Comparison of ENCODE assay signal across 17 mouse cellular contexts in genomic region chr15:32568858-32569387, GRCm38 (mm10).
DNase-seq lines count a peak whose midpoint lies in the region; ATAC-seq and TF ChIP-seq lines count a peak whose summit lies in the region.
"Had no signal": no experiment of that assay in that cellular context is flagged by ENCODE, and none has a peak within 500 bp of the region (broad histone marks: within the 10 kb centered on the region; RNA-seq: fewer than 3 reads in every experiment).

No protein-coding gene starts in this region.

- H3K27me3 ChIP-seq in embryonic facial prominence, embryonic 10.5 days (replicated peaks; ENCODE audit: low read depth, poor library complexity, severe bottlenecking) = no peaks in the 10 kb centered on the region
- peaks cover 20% of the 10 kb centered on the region for H3K27me3 ChIP-seq in forebrain, embryonic 12.5 days
- no peaks in the 10 kb centered on the region for H3K27me3 ChIP-seq in hindbrain, postnatal 0 days (ENCODE audit: insufficient read depth, low read length)
- H3K27me3 ChIP-seq: embryonic facial prominence, embryonic 13.5 days; limb, embryonic 12.5 days; liver, embryonic 13.5 days; Patski; stomach, embryonic 15.5 days had no signal

- 64% methylated on average over 6 of the region's 6 CpGs for WGBS in embryonic facial prominence, embryonic 10.5 days
- WGBS in forebrain, embryonic 12.5 days = 12% methylated on average over 6 of the region's 6 CpGs
- 32% methylated on average over 6 of the region's 6 CpGs for WGBS in hindbrain, postnatal 0 days

- peak; percentile 2 for DNase-seq in left cerebral cortex, adult 11 months (ENCODE audit: low spot score)
- no peak for DNase-seq in left cerebral cortex, postnatal 4 days
- peak; percentile 10 for DNase-seq in embryonic facial prominence, embryonic 10.5 days (ENCODE audit: low spot score)
- no peak for DNase-seq in hindbrain, postnatal 0 days (ENCODE audit: low spot score)
- no peak for DNase-seq in T-cell, adult 2 months (ENCODE audit: low spot score)
- DNase-seq in thymus, postnatal 25 days = no peak
- DNase-seq: adrenal gland, postnatal 25 days; gastrocnemius, postnatal 10 days; liver, embryonic 13.5 days; spleen, adult 18-20 months had no signal

- H3K4me2 ChIP-seq in forebrain, embryonic 12.5 days = 0 out of 2 replicates have a peak overlapping the region, but pooled peaks have one; percentile 2
- no peak overlapping the region for H3K4me2 ChIP-seq in hindbrain, postnatal 0 days (ENCODE audit: low read depth, low read length)
- H3K4me2 ChIP-seq: embryonic facial prominence, embryonic 13.5 days; limb, embryonic 12.5 days; liver, embryonic 13.5 days; stomach, embryonic 15.5 days had no signal

- no peak overlapping the region for H3K4me3 ChIP-seq in embryonic facial prominence, embryonic 10.5 days
- no peak overlapping the region for H3K4me3 ChIP-seq in forebrain, embryonic 12.5 days (replicated peaks)
- no peak overlapping the region for H3K4me3 ChIP-seq in hindbrain, postnatal 0 days (ENCODE audit: low read length)
- H3K4me3 ChIP-seq: embryonic facial prominence, embryonic 13.5 days; limb, embryonic 12.5 days; liver, embryonic 13.5 days; stomach, embryonic 15.5 days had no signal

- ATAC-seq in forebrain, embryonic 12.5 days (ENCODE audit: low FRiP score) = peak; percentile 94
- ATAC-seq in hindbrain, postnatal 0 days = peak; percentile 7; the same call in 1 of the 2 replicates
- no peak for ATAC-seq in monocyte, adult 5-6 weeks (replicated peaks; ENCODE audit: insufficient number of reproducible peaks, low FRiP score, low TSS enrichment, poor library complexity, severe bottlenecking)
- ATAC-seq: lung, postnatal 0 days; Patski had no signal

- intact Hi-C loops in left cerebral cortex, postnatal 4 days (cut with DNase I) = loop anchor here (5.0 kb wide), 1 partner anchor 322 kb away; no protein-coding TSS in a partner anchor

- no peaks in the 10 kb centered on the region for H3K4me1 ChIP-seq in embryonic facial prominence, embryonic 10.5 days
- H3K4me1 ChIP-seq in forebrain, embryonic 12.5 days = peaks cover 7% of the 10 kb centered on the region
- H3K4me1 ChIP-seq in hindbrain, postnatal 0 days (ENCODE audit: insufficient read depth, low read length) = no peaks in the 10 kb centered on the region
- H3K4me1 ChIP-seq: embryonic facial prominence, embryonic 13.5 days; limb, embryonic 12.5 days; liver, embryonic 13.5 days; stomach, embryonic 15.5 days had no signal

- no peaks in the 10 kb centered on the region for H3K9me3 ChIP-seq in embryonic facial prominence, embryonic 10.5 days
- no peaks in the 10 kb centered on the region for H3K9me3 ChIP-seq in forebrain, embryonic 12.5 days
- no peaks in the 10 kb centered on the region for H3K9me3 ChIP-seq in hindbrain, postnatal 0 days (ENCODE audit: low read length)
- H3K9me3 ChIP-seq: embryonic facial prominence, embryonic 13.5 days; limb, embryonic 12.5 days; liver, embryonic 13.5 days; stomach, embryonic 15.5 days had no signal

- H3K36me3 ChIP-seq in embryonic facial prominence, embryonic 10.5 days (replicated peaks) = 0 out of 2 replicates have a peak, but pooled peaks cover 5% of the 10 kb centered on the region
- no peaks in the 10 kb centered on the region for H3K36me3 ChIP-seq in forebrain, embryonic 12.5 days (replicated peaks)
- H3K36me3 ChIP-seq in hindbrain, postnatal 0 days (ENCODE audit: insufficient read depth, low read length) = no peaks in the 10 kb centered on the region
- H3K36me3 ChIP-seq: liver, embryonic 13.5 days; stomach, embryonic 15.5 days had no signal

- H3K9ac ChIP-seq in forebrain, embryonic 12.5 days = no peak overlapping the region
- no peak overlapping the region for H3K9ac ChIP-seq in hindbrain, postnatal 0 days (replicated peaks; ENCODE audit: low read length)
- H3K9ac ChIP-seq: embryonic facial prominence, embryonic 13.5 days; limb, embryonic 12.5 days; liver, embryonic 13.5 days; stomach, embryonic 15.5 days had no signal

- no peak overlapping the region for H3K27ac ChIP-seq in embryonic facial prominence, embryonic 10.5 days (replicated peaks)
- H3K27ac ChIP-seq in forebrain, embryonic 12.5 days = peak overlapping the region; percentile 59; the same call in 1 of the 2 replicates
- H3K27ac ChIP-seq in hindbrain, postnatal 0 days = no peak overlapping the region
- H3K27ac ChIP-seq: embryonic facial prominence, embryonic 13.5 days; limb, embryonic 12.5 days; liver, embryonic 13.5 days; stomach, embryonic 15.5 days had no signal

- TF ChIP-seq CTCF in hindbrain, postnatal 0 days (IDR thresholded peaks at IDR 0.05; ENCODE audit: low read depth) = no peak

Comparison
In these comparisons a context has a peak if more than half of its experiments do, and no peak if none do; other contexts are left out.
1. DNase-seq: peak in left cerebral cortex, adult 11 months (single experiment) and embryonic facial prominence, embryonic 10.5 days (single experiment); none in left cerebral cortex, postnatal 4 days (single experiment), hindbrain, postnatal 0 days (single experiment), T-cell, adult 2 months (single experiment) and thymus, postnatal 25 days (single experiment).